Mouse (Mus musculus) cortical plate, adult 2 months (tissue): ENCODE measurements around the gene Gm21974.

Source experiments
- CTCF ChIP-seq: fragments of 200-500 bp; IDR thresholded peaks from 2 replicates; pipeline ENCODE4 v1.5.1; 2011; ENCODE audit warnings: mild to moderate bottlenecking, control low read depth, low read length; ENCODE audit not compliant: insufficient read depth; ENCODE audit errors: extremely low read depth
- POLR2A ChIP-seq: fragments of 200-500 bp; IDR thresholded peaks from 2 replicates; pipeline ENCODE4 v1.6.1; 2011; ENCODE audit warnings: mild to moderate bottlenecking, low read length, control low read depth; ENCODE audit not compliant: insufficient read depth; ENCODE audit errors: extremely low read depth

GRCm38 (mm10) chr7:127918203-127918602, 22.9 kb upstream of the Gm21974 start:
- peak; percentile 25; the same call in 1 of the 2 replicates for TF ChIP-seq CTCF
- TF ChIP-seq POLR2A = no peak
